Mouse (Mus musculus): ENCODE results near the gene Actn3. TPM values are rescaled to one million over a fixed set of nuclear protein-coding genes. Genes with fewer than 3 reads are reported as not detected.
A peak's percentile ranks its signal among the peaks of the same experiment; 100 is the strongest.
"Not testable (repeated sequence)": the region's sequence is repeated elsewhere in the genome, so short reads cannot be mapped to it uniquely, and the experiment has no call there.

Actn3 gene
- total RNA-seq (2015), result 0.14 and 0.25 TPM in 2 replicates
- total RNA-seq (2017), result 0.07 and 0.53 TPM in 2 replicates

GRCm38 (mm10) chr19:4877785-4878184, at the start of gene Actn3:
TSS of gene Actn3 (minus strand) at chr19:4877909.
- ATAC-seq (ENCODE audit: poor library complexity, severe bottlenecking), result no peak

- ATAC-seq (ENCODE audit: poor library complexity, severe bottlenecking), result no peak
Observed at GRCm38 (mm10) chr19:4925121-4925860, 47.6 kb upstream of the Actn3 start.

GRCm38 (mm10) chr19:4919652-4920051, 41.9 kb upstream of the Actn3 start:
- no peak for ATAC-seq (ENCODE audit: poor library complexity, severe bottlenecking)

GRCm38 (mm10) chr19:4916827-4917226, 39.1 kb upstream of the Actn3 start:
- ATAC-seq (ENCODE audit: poor library complexity, severe bottlenecking), result no peak

- no peak for ATAC-seq (ENCODE audit: poor library complexity, severe bottlenecking)
Observed at GRCm38 (mm10) chr19:4915924-4916603, 38.4 kb upstream of the Actn3 start.

- no peak for ATAC-seq (ENCODE audit: poor library complexity, severe bottlenecking)
Observed at GRCm38 (mm10) chr19:4909376-4909775, 31.7 kb upstream of the Actn3 start.

- peak; percentile 45; the same call in 1 of the 2 replicates for ATAC-seq (ENCODE audit: poor library complexity, severe bottlenecking)
Observed at GRCm38 (mm10) chr19:4908107-4908506, 30.4 kb upstream of the Actn3 start.

- peak; percentile 82 for ATAC-seq (ENCODE audit: poor library complexity, severe bottlenecking)
Observed at GRCm38 (mm10) chr19:4905979-4906794, 28.5 kb upstream of the Actn3 start, which contains the start of gene Bbs1. TSS of gene Bbs1 (minus strand) at chr19:4906628.

- no peak for ATAC-seq (ENCODE audit: poor library complexity, severe bottlenecking)
Observed at GRCm38 (mm10) chr19:4899888-4900287, 22.2 kb upstream of the Actn3 start.

GRCm38 (mm10) chr19:4898972-4899371, 21.3 kb upstream of the Actn3 start:
- no peak for ATAC-seq (ENCODE audit: poor library complexity, severe bottlenecking)

- no peak for ATAC-seq (ENCODE audit: poor library complexity, severe bottlenecking)
Observed at GRCm38 (mm10) chr19:4896780-4897520, 19.2 kb upstream of the Actn3 start.

GRCm38 (mm10) chr19:4891798-4892197, 14.1 kb upstream of the Actn3 start:
- ATAC-seq (ENCODE audit: poor library complexity, severe bottlenecking), result no peak

GRCm38 (mm10) chr19:4889791-4890190, 12.1 kb upstream of the Actn3 start:
- no peak for ATAC-seq (ENCODE audit: poor library complexity, severe bottlenecking)

- ATAC-seq (ENCODE audit: poor library complexity, severe bottlenecking), result no peak
Observed at GRCm38 (mm10) chr19:4883961-4884360, 6.3 kb upstream of the Actn3 start.

- no peak for ATAC-seq (ENCODE audit: poor library complexity, severe bottlenecking)
Observed at GRCm38 (mm10) chr19:4879324-4879703, 1.6 kb upstream of the Actn3 start.

- ATAC-seq (ENCODE audit: poor library complexity, severe bottlenecking), result peak; percentile 100
Observed at GRCm38 (mm10) chr19:4878405-4879323, 955 bp upstream of the Actn3 start, which contains the start of gene Zdhhc24. TSS of gene Zdhhc24 (plus strand) at chr19:4878668.

GRCm38 (mm10) chr19:4876755-4877154, 954 bp downstream of the Actn3 start:
- ATAC-seq (ENCODE audit: poor library complexity, severe bottlenecking), result no peak

GRCm38 (mm10) chr19:4876241-4876640, 1.5 kb downstream of the Actn3 start:
- no peak for ATAC-seq (ENCODE audit: poor library complexity, severe bottlenecking)

GRCm38 (mm10) chr19:4874613-4875012, 3.1 kb downstream of the Actn3 start:
- not testable (repeated sequence) for ATAC-seq (ENCODE audit: poor library complexity, severe bottlenecking)

Measured in megakaryocyte, adult 5-6 weeks (primary cell).